Comparison of ENCODE assay signal across 12 mouse cellular contexts in genomic region chr4:105640793-105641192, GRCm38 (mm10).
DNase-seq lines count a peak whose midpoint lies in the region; ATAC-seq and TF ChIP-seq lines count a peak whose summit lies in the region.
"Had no signal": no experiment of that assay in that cellular context is flagged by ENCODE, and none has a peak within 500 bp of the region (broad histone marks: within the 10 kb centered on the region; RNA-seq: fewer than 3 reads in every experiment).

No protein-coding gene starts in this region.

- H3K9ac ChIP-seq in embryonic facial prominence, embryonic 14.5 days (ENCODE audit: low read depth, low read length): no peak overlapping the region
- H3K9ac ChIP-seq: midbrain, embryonic 15.5 days had no signal

- no peak for TF ChIP-seq POLR2A in lung, adult 2 months (IDR thresholded peaks at IDR 0.05; ENCODE audit: borderline replicate concordance, extremely low read depth, low read depth, low read length)
- no peak for TF ChIP-seq POLR2A in brain, embryonic 14.5 days (IDR thresholded peaks at IDR 0.05; ENCODE audit: borderline replicate concordance, extremely low read depth, insufficient read depth, insufficient read length, poor library complexity, severe bottlenecking)

- H3K4me1 ChIP-seq in embryonic facial prominence, embryonic 14.5 days (ENCODE audit: control insufficient read depth, insufficient read depth, low read length): no peaks in the 10 kb centered on the region
- peaks cover 7% of the 10 kb centered on the region for H3K4me1 ChIP-seq in embryonic facial prominence, embryonic 10.5 days
- H3K4me1 ChIP-seq in lung, adult 2 months (ENCODE audit: control insufficient read depth, insufficient read depth, low read length): no peaks in the 10 kb centered on the region
- H3K4me1 ChIP-seq: heart, embryonic 10.5 days; midbrain, embryonic 15.5 days had no signal

- no peaks in the 10 kb centered on the region for H3K9me3 ChIP-seq in embryonic facial prominence, embryonic 14.5 days (ENCODE audit: control insufficient read depth, low read length)
- H3K9me3 ChIP-seq in embryonic facial prominence, embryonic 10.5 days: no peaks in the 10 kb centered on the region
- H3K9me3 ChIP-seq: heart, embryonic 10.5 days; midbrain, embryonic 15.5 days had no signal

- TF ChIP-seq CTCF in lung, adult 2 months (IDR thresholded peaks at IDR 0.05; ENCODE audit: insufficient read depth, low read length): no peak
- no peak for TF ChIP-seq CTCF in brain, embryonic 14.5 days (IDR thresholded peaks at IDR 0.05; ENCODE audit: borderline replicate concordance, extremely low read depth, insufficient read depth, insufficient read length)

- DNase-seq in embryonic facial prominence, embryonic 14.5 days (ENCODE audit: low spot score): peak; percentile 80
- no peak for DNase-seq in embryonic facial prominence, embryonic 10.5 days (ENCODE audit: low spot score)
- peak; percentile 66 to 79 for DNase-seq in lung, adult 18-20 months
- DNase-seq in lung, adult 2 months: no peak
- DNase-seq in brain, embryonic 14.5 days (ENCODE audit: low read depth): peak; percentile 43
- DNase-seq in lung, postnatal 25 days (ENCODE audit: low spot score): peak; percentile 68
- DNase-seq in left cerebral cortex, adult 9 months (ENCODE audit: low spot score in 2 of 2): no peak
- no peak for DNase-seq in thymus, postnatal 36 days
- DNase-seq: cerebellum, postnatal 14 days had no signal

- H3K4me3 ChIP-seq in embryonic facial prominence, embryonic 14.5 days (ENCODE audit: low read depth, low read length): no peak overlapping the region
- no peak overlapping the region for H3K4me3 ChIP-seq in embryonic facial prominence, embryonic 10.5 days
- H3K4me3 ChIP-seq in lung, adult 2 months (replicated peaks; ENCODE audit: extremely low read depth, low read depth, low read length): no peak overlapping the region
- H3K4me3 ChIP-seq: heart, embryonic 10.5 days; midbrain, embryonic 15.5 days had no signal

- no peak for ATAC-seq in embryonic facial prominence, embryonic 14.5 days (ENCODE audit: low read depth)
- ATAC-seq: CD4-positive, CD25-positive, alpha-beta regulatory T cell, adult 4 months; midbrain, embryonic 15.5 days had no signal

- no peaks in the 10 kb centered on the region for H3K36me3 ChIP-seq in embryonic facial prominence, embryonic 14.5 days (ENCODE audit: control insufficient read depth, insufficient read depth, low read length)
- H3K36me3 ChIP-seq in embryonic facial prominence, embryonic 10.5 days (replicated peaks): no peaks in the 10 kb centered on the region
- H3K36me3 ChIP-seq: heart, embryonic 10.5 days; midbrain, embryonic 15.5 days had no signal

- no peaks in the 10 kb centered on the region for H3K27me3 ChIP-seq in embryonic facial prominence, embryonic 14.5 days (replicated peaks; ENCODE audit: control insufficient read depth, insufficient read depth, low read length)
- no peaks in the 10 kb centered on the region for H3K27me3 ChIP-seq in embryonic facial prominence, embryonic 10.5 days (replicated peaks; ENCODE audit: low read depth, poor library complexity, severe bottlenecking)
- H3K27me3 ChIP-seq: midbrain, embryonic 15.5 days had no signal

- WGBS in embryonic facial prominence, embryonic 14.5 days: 31% methylated on average over 4 of the region's 4 CpGs
- 61% methylated on average over 4 of the region's 4 CpGs for WGBS in embryonic facial prominence, embryonic 10.5 days
- 31% methylated on average over 4 of the region's 4 CpGs for WGBS in lung, adult 2 months

- no peak overlapping the region for H3K27ac ChIP-seq in embryonic facial prominence, embryonic 14.5 days (replicated peaks; ENCODE audit: low read depth, low read length)
- no peak overlapping the region for H3K27ac ChIP-seq in embryonic facial prominence, embryonic 10.5 days (replicated peaks)
- H3K27ac ChIP-seq: heart, embryonic 10.5 days; midbrain, embryonic 15.5 days had no signal

- no peak overlapping the region for H3K4me2 ChIP-seq in embryonic facial prominence, embryonic 14.5 days (ENCODE audit: low read depth, low read length)
- H3K4me2 ChIP-seq: midbrain, embryonic 15.5 days had no signal

Comparison
In these comparisons a context has a peak if more than half of its experiments do, and no peak if none do; other contexts are left out.
1. DNase-seq: peak in embryonic facial prominence, embryonic 14.5 days (single experiment), lung, adult 18-20 months (2 of 2), brain, embryonic 14.5 days (single experiment) and lung, postnatal 25 days (single experiment); none in embryonic facial prominence, embryonic 10.5 days (single experiment), lung, adult 2 months (single experiment), left cerebral cortex, adult 9 months (0 of 2) and thymus, postnatal 36 days (0 of 2).